Mouse (Mus musculus) cerebellum, adult 2 months (tissue): ENCODE results near the gene Lmo7.

Experiments
- CTCF ChIP-seq: fragments of 200-500 bp; IDR thresholded peaks from 2 replicates; pipeline ENCODE4 v1.5.1; 2011; ENCODE audit warnings: low read depth, mild to moderate bottlenecking, control low read depth, low read length, moderate library complexity, borderline replicate concordance; ENCODE audit not compliant: insufficient read depth
- POLR2A ChIP-seq: fragments of 200-500 bp; IDR thresholded peaks from 2 replicates; pipeline ENCODE4 v1.6.1; 2011; ENCODE audit warnings: low read length, control low read depth, borderline replicate concordance; ENCODE audit not compliant: insufficient read depth

- TF ChIP-seq CTCF (no peak), POLR2A (no peak)
Observed at GRCm38 (mm10) chr14:101872846-101873245, 143.1 kb downstream of the Lmo7 start.
